Mouse (Mus musculus) ES-E14 (cell line): ENCODE data around the gene Kcmf1. TPM values are rescaled to one million over a fixed set of nuclear protein-coding genes. Genes with fewer than 3 reads are reported as not detected.
A peak's percentile ranks its signal among the peaks of the same experiment; 100 is the strongest.

Experiments used
- DNase-seq: peaks from one replicate; pipeline ENCODE4 v3.0.0-alpha.2; 2013; ENCODE audit warnings: low read depth, low spot score
- H3K27ac ChIP-seq: 2 replicates; pipeline ENCODE4 v1.5.1; 2012; ENCODE audit warnings: low read depth, mild to moderate bottlenecking, low read length, moderate library complexity, mixed read lengths; ENCODE audit not compliant: poor library complexity, insufficient read depth, severe bottlenecking
- H3K36me3 ChIP-seq: 2 replicates; pipeline ENCODE4 v1.6.1; 2012; ENCODE audit warnings: mild to moderate bottlenecking, low read length, moderate library complexity, mixed read lengths; ENCODE audit not compliant: control insufficient read depth, poor library complexity, insufficient read depth, severe bottlenecking
- H3K4me1 ChIP-seq, 2 experiments: fragments of 150-350 bp in 1 of 2; sonication (generic) in 1 of 2; 2 replicates each; pipeline ENCODE4 v1.6.1; 2012; ENCODE audit warnings: low read length in 2 of 2, mild to moderate bottlenecking in 1 of 2, mixed read lengths in 1 of 2; ENCODE audit not compliant: control insufficient read depth in 2 of 2, insufficient read depth in 2 of 2, poor library complexity in 1 of 2
- H3K4me3 ChIP-seq, 2 experiments: fragments of 150-350 bp in 1 of 2; sonication (generic) in 1 of 2; 2 replicates each; pipeline ENCODE4 v1.5.1; 2012; ENCODE audit warnings: low read length in 2 of 2, low read depth in 1 of 2, mild to moderate bottlenecking in 1 of 2, mixed read lengths in 1 of 2; ENCODE audit not compliant: insufficient read depth in 1 of 2, poor library complexity in 1 of 2, severe bottlenecking in 1 of 2
- H3K9ac ChIP-seq: 2 replicates; pipeline ENCODE4 v1.6.1; 2012; ENCODE audit warnings: low read depth, mild to moderate bottlenecking, low read length, mixed read lengths; ENCODE audit not compliant: poor library complexity, insufficient read depth, severe bottlenecking
- H3K9me3 ChIP-seq: fragments of 150-350 bp; sonication (generic); 2 replicates; pipeline ENCODE4 v1.6.1; 2012; ENCODE audit warnings: low read depth, mild to moderate bottlenecking, low read length; ENCODE audit not compliant: control insufficient read depth, insufficient read depth
- CHD2 ChIP-seq: IDR thresholded peaks from 2 replicates; pipeline ENCODE4 v1.6.1; 2014; ENCODE audit warnings: mild to moderate bottlenecking, low read depth, low read length, inconsistent platforms
- HCFC1 ChIP-seq: IDR thresholded peaks from 2 replicates; pipeline ENCODE4 v1.6.1; 2012; ENCODE audit warnings: low read length, inconsistent platforms, borderline replicate concordance; ENCODE audit not compliant: insufficient read depth
- MAFK ChIP-seq: IDR thresholded peaks from 2 replicates; pipeline ENCODE4 v1.6.1; 2014; ENCODE audit warnings: mild to moderate bottlenecking, low read depth, low read length, inconsistent platforms; ENCODE audit not compliant: insufficient read depth
- ZC3H11A ChIP-seq: IDR thresholded peaks from 2 replicates; pipeline ENCODE4 v1.6.1; 2012; ENCODE audit warnings: low read depth, mild to moderate bottlenecking, inconsistent platforms, low read length, borderline replicate concordance
- ZNF384 ChIP-seq: IDR thresholded peaks from 2 replicates; pipeline ENCODE4 v1.6.1; 2012; ENCODE audit warnings: low read depth, low read length, inconsistent platforms
- in situ Hi-C, 2 experiments: fragments of 600-800 bp; cut with MboI; formaldehyde crosslinking; loops; one replicate each; pipeline ENCODE4 v1.15.1; 2025; ENCODE audit warnings: low sequenced_read_pairs in 2 of 2, inconsistent platforms in 1 of 2; ENCODE audit not compliant: unreplicated experiment in 2 of 2
- total RNA-seq: library from RNA; depleted of rRNA; stranded (reverse); fragments of 300-350 nt; gene quantifications from 2 replicates; pipeline ENCODE4 v1.2.3, GENCODE M21; 2012; rRNA removed

The Kcmf1 gene
- 101 and 122 TPM in 2 replicates for total RNA-seq

- Histone ChIP-seq H3K9me3 (no peaks in the 10 kb centered on the region), H3K4me1 (peaks cover 0 to 9% of the 10 kb centered on the region in 2 experiments; a peak in 2 of 4 replicates), H3K36me3 (0 out of 2 replicates have a peak, but pooled peaks cover 2% of the 10 kb centered on the region), H3K27ac (peak within 1 kb of the TSS; percentile 95), H3K4me3 (peak within 1 kb of the TSS; percentile 79 to 86), H3K9ac (peak within 1 kb of the TSS; percentile 93)
- in situ Hi-C loops: no loop called here
- no peak for DNase-seq
- TF ChIP-seq ZNF384: no peak
- TF ChIP-seq CHD2: no peak
- TF ChIP-seq MAFK: no peak
- TF ChIP-seq ZC3H11A: no peak
- no peak; the same call in 1 of the 2 replicates for TF ChIP-seq HCFC1
These were observed at the start of gene Kcmf1 for GRCm38 (mm10) chr6:72899781-72900681. Gene Kcmf1 (minus strand): TSS chr6:72899979.

DNA sequence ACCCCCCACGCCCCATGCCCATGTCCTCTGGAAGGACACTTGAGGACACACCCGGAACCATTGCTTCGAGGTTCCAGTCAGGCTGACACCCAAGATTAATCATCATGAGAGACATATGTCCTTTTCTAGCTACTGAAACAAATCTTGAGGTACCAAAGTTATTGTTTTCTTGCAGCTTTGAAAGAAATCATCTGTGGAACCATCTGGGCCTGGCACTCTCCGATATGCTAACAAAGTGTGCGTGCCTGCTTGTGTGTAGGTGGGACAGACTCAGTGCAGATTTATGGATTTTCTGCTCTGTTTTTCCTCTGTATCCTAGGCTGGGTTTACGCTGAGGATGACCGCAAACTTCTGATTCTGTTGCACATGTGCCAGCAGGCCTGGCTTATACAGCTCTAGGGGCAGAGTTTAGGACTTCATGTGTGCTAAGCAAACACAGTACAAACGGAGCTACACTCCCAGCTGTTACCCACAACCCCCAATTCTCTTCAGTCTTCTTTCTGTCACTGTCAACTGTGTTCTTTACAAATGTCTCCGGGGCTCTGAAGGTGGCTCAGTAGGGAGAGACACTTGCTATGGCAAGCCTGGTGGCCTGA is 49.5 kb upstream of the Kcmf1 start:
- in situ Hi-C loops: loop anchor here in 1 of 2 experiments (25.0 kb wide), 1 partner anchor 288 kb away; the partner anchor contains the start of gene Suclg1

GRCm38 (mm10) chr6:72948392-72948791 is 48.6 kb upstream of the Kcmf1 start:
- H3K36me3 ChIP-seq: no peaks in the 10 kb centered on the region; the same call in 1 of the 2 replicates
- no peak overlapping the region for H3K9ac ChIP-seq
- H3K4me3 ChIP-seq: no peak overlapping the region
- no peak for DNase-seq
- in situ Hi-C loops: loop anchor here in 1 of 2 experiments (25.0 kb wide), 1 partner anchor 289 kb away; the partner anchor contains the start of gene Suclg1
- H3K27ac ChIP-seq: no peak overlapping the region
- TF ChIP-seq ZNF384: no peak
- TF ChIP-seq MAFK: no peak
- no peak for TF ChIP-seq CHD2
- TF ChIP-seq ZC3H11A: no peak
- TF ChIP-seq HCFC1: no peak
- no peaks in the 10 kb centered on the region for H3K4me1 ChIP-seq
- no peaks in the 10 kb centered on the region for H3K9me3 ChIP-seq

More for the DNA sequence above, 49.5 kb upstream of the Kcmf1 start:
- Histone ChIP-seq H3K4me3 (no peak overlapping the region), H3K9me3 (no peaks in the 10 kb centered on the region), H3K4me1 (no peaks in the 10 kb centered on the region), H3K27ac (no peak overlapping the region), H3K9ac (no peak overlapping the region), H3K36me3 (no peaks in the 10 kb centered on the region; the same call in 1 of the 2 replicates)
- TF ChIP-seq ZC3H11A (no peak), HCFC1 (no peak), CHD2 (no peak), ZNF384 (no peak), MAFK (no peak)
- DNase-seq: no peak

GRCm38 (mm10) chr6:72947960-72948359 is 48.2 kb upstream of the Kcmf1 start:
- no peak for DNase-seq
- TF ChIP-seq CHD2 (no peak), MAFK (no peak), ZNF384 (no peak), ZC3H11A (no peak), HCFC1 (no peak)
- in situ Hi-C loops: loop anchor here in 1 of 2 experiments (25.0 kb wide), 1 partner anchor 289 kb away; the partner anchor contains the start of gene Suclg1

More at GRCm38 (mm10) chr6:72947960-72948359, 48.2 kb upstream of the Kcmf1 start:
- no peaks in the 10 kb centered on the region for H3K9me3 ChIP-seq
- no peaks in the 10 kb centered on the region; the same call in 1 of the 2 replicates for H3K36me3 ChIP-seq
- no peak overlapping the region for H3K9ac ChIP-seq
- no peak overlapping the region for H3K4me3 ChIP-seq
- no peaks in the 10 kb centered on the region for H3K4me1 ChIP-seq
- no peak overlapping the region for H3K27ac ChIP-seq
